Mouse (Mus musculus) telencephalon, adult 2 months (tissue): ENCODE measurements at regions not wholly inside any gene's neighbourhood (a gene's known extent, or its start where the extent isn't known, plus 50 kb on each side); places are given as distances from the start of the nearest gene placed in this dataset.

Experiments
- DNase-seq: peaks from one replicate; pipeline ENCODE4 v3.0.0-alpha.2; 2011; ENCODE audit warnings: low read depth, low spot score

DNA sequence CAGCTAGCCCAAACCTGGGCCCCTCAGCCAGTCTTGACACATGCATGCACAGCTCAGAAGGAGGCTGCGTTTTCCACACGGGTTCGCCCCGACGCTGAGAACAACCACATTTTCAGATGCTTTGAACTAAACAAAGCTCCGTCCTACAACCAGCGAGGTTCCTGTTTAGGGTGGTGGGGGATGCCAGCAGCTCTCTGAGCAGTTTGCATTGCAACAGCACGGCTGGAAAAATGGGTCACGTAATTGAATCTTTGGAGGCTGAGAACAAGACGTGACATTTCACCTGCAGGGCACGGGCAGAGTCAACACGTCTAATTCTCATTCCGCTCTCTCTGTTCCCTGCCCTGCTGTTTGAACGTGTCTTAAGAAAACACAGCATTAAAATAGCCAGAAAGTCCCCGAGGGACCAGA is 119.2 kb downstream of the Syk start:
- DNase-seq, result no peak

DNA sequence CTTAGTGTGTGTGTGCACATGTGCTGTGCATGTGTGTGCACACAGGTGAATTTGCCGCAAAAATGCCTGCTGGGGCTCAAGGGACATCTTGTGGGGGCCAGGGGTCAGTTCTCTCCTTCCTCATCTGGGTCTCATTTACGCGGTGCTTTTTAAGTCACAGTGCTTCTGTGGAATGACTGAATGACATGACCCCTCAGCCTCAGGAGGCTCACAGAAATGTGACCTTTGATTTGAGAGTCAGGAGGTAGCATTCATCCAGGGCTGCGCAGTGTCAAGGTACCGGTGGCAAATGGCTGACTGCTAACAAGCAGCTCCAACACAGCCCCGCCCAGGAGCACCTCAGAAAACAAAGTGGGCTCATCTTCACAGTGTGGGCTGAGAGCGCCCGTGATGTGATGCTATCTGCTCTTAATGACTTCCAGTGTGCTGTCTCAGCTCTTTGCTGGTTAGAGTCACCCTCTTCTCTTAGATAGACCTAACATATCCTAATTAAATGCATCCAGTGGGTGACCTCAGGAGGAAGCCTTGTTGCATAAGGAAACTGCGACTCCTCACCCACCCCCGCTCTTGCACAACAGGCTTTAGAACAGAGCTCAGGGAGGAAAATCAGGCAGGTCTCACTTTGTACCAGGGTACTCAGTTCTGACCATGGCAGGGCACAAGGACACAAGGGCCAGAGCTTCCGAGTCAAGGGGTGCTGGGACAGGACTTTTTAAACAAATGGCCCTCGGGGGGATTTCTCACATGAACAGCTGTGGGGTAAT is 120.6 kb downstream of the Syk start:
- no peak for DNase-seq

DNA sequence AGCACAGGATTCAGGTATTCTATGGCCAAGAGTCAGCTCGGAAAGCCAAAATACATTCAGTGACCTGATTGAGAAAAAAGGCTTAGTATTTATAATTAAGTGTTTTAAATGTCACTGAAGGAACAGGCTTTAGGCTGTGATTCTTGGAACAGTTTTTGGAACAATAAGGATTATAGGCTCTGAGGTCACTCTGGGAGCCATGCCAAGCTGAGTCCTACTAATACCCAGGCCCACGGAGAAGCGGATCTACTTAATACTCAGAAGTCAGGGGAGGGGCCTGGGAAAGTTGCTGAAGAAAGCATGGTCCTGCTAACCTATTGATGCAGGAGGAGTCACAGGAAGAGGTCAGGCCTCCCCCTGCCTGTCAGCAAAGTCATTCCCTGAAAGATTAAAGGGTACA is 121.7 kb downstream of the Syk start:
- no peak for DNase-seq

DNA sequence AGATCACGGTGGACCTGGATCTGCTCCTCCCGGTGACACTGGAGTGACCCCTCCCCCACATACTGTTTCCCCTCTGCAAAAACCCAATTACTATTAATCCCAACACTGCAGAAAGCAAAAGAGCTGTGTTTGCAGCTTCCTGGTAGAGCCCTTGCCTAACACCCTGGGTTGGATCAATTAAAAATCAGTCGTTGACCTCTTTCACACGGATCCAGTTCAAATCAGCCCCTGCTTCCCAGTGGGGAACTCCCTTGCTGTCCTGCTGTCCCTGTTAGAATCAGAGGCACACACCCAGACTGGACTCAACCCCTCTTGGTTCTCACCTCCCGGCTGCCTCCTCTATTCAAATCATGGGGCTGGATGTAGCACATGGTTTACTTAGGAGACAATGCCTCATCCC is 126.6 kb downstream of the Syk start:
- DNase-seq, result no peak

DNA sequence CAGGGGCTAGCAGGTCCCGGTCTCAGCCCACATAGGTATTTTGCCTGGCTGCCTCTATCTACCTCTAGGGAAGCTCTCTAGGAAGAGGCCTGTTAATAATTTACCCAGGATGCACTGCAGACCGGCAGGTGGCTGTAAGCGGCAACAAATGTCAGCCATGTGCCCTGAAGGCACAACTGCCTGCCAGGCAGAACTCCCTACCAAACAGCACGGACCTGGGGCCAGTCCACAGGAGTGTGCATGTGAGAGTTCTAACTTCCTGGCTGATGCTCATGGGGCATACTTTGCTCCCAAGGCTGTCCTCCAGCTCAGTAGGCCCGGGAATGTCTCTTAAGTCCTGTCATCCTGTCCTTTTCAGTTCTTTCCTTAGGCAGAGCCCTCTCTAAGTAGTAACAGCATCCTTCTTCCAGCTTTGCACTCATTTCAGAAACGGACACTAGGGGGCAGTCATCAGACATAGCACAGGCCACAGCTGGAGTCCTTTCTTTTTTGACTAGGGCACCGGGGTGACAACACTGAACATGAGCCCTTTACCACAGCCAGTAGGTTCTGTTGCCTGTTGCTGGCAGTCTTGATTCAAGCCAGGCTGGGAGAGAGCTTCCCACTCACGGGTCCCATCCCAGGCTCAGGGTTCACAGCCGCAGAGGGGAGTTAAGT is 128.9 kb downstream of the Syk start:
- peak; percentile 54 for DNase-seq

DNA sequence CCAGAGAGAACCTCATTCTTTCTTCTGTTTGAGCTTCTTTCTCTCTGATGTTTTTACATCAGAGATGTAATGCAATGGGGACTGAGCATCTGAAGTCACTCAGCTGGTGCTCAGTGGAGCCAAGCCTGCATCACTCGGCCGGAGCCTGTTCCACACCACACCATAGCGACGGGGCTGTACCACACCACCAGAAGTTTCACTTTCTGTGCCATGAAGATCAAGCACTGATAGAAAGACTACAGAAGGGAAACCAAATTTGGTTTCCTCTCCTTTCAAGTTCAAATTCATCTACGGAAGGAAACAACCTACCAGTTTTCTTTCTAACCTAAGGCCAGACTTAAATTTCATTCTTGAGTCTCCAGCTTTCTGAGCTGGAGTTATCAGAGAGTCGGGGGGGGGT is 138.5 kb downstream of the Syk start:
- no peak for DNase-seq

DNA sequence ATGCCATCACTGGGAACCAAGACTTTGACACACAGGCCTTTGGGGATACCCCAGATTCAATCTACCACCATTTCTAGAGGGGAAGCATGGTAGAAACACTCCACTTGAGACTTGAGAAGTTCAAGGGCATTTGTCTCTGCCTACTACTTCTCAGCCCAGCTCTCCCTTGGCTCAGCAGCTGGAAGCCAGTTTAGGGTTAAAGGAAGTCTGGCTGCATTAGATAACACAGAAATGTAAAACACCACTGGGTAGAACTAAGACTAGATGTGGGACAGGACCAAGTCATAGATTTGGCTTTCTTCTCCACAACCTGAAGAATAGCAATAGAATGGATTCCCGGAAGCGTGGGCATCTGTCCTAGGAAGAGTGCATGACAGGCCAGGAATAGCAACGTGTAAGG is 139.7 kb downstream of the Syk start:
- DNase-seq, result no peak

DNA sequence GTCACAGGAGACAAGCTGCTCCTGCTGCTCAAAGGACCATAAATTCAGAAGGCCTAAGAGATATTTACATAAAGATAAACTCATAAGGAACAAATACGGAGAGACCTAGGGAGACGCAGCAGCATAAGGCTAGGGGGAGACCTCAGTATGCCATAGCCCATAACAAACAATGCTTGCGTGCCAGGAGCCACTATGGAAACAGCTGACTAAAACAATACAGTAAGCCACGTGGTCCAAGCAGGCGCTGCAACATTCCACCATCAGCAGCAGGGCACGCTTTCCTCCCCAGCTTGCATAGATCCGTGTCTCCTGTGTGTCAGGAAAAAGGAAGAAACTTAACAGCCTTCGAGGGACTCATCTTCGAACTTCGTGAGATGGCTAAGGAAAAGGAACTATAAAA is 143.1 kb downstream of the Syk start:
- no peak for DNase-seq

DNA sequence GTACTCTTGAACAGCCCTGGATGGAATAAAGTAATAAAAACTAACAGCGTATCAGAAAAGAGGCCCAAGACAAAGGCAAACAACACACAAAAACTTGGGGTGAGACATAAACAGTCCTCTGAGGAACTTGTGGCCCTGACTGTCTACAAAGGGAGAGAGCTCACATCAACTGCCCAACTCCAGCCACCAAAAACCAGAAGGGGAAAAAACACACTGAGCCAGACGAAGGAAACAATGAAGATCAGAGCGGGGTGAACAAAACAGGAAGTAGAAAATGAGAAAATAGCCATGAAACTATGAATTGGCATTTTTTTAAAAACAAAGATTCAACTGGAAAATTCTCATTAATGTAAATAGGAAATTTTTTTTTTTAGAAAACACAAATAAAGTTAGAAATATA is 143.6 kb downstream of the Syk start:
- no peak for DNase-seq

DNA sequence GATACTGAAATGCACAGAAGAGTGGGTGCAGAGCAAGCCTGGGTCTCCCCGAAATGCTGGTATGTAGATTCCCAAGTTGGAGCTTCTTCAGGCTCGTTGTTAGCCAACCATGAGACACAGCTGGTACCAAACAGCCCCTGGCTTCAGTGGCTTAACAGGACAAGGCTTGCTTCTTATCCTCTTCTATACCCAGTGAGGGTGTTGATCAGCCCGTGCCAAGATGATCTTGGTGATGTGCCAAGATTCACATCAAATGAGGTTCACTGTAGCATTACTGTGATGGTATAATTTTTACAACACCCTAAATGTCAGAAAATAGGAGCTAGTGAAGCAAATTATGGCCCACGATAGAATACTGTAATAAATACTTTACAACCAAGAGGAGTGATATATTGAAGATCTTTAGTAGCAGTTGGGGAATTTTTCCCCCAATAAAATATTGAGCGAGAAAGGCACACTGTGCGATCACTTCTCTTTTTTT is 152.5 kb downstream of the Syk start:
- DNase-seq, result no peak

DNA sequence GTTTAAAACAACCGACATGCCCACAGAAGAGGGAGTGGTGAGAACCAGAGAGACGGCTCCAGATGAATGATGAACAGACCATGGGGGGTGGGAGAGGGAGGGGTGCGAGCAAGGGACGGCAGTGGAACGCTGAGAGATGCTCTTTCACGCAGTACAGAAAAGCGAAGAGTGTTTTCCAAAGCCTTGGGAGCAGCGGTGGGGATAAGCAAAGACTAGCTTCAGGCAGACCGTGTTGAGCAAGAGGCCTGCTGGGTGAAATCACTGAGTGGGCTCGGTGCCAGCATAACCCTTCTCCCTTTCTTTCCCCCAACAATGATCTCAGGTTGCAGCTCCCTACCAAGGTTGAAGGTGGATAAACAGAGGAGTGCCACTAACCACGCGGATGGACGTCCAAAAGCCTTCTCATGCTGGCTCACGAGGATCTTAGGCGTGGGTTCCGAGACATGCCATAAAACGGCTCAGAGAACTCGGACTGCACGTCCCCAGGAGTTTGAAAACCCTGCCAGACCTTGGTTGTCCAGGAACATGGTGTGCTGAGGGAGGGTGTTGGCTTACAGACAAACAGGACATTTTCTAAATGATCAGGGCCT is 153.1 kb downstream of the Syk start:
- DNase-seq, result no peak

DNA sequence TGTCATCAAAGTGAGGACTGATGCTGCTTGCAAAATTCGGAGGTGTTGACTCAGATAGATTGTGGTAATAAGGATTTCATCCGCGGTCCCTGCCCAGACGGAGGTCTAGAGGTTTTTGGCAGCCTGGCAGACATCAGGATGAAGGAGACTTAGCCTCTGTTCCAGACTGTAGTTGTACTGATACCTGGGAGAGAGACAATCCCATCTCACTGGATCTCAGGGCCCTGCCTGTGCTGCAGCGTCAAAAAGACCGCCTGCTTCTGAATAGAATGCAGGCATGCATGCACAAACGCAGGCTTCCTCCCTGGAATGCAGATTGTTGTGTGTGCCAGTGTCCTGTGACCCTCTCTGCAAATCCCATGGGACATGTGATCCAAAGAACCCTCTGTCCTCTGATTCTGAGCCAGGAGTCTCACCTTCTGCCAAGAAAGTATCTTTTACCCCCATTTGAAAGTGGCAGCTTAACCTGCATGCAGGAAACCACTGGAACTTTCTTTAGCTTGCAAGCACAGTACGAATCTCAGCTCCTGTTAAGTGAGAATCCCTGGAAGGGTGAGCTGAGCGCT is 155.2 kb downstream of the Syk start:
- no peak for DNase-seq

DNA sequence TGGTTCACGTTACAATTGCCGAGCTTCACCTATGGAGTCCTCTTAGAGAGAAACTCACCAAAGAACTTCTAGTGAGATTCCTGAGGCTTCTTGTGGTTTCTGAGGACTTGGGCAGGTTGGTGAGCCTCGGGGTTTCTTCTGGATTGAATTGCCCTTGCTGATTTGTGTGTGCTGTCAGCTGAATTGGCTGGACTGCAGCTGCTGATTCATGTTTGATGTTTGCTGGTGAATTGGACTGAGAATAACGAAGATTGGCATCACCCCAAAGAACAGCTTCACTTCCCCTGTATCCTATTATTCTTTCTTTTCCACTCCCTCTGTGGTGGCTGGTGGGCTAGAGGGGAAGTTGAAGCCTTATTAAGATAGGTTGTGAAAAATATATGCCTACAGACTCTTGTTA is 158.4 kb downstream of the Syk start:
- DNase-seq, result no peak

DNA sequence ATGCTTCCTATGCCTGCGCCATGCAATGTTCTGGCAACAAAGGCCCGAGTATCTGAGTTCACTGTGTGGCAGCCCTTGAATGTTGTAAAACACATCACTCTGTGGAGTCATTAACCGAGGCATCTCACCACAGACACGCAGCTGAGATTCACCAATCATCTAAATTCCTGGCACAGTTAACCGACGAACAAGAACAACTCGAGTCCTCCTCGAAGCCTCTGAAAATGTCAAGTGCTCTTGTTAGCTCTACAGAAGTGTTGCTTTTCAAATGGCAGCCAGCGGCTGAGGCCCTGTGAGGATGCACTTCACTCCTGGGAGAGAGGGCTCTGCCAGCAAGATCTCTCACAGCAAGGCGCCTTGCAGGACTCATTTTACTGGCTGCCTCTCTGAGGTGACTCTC is 173.0 kb downstream of the Syk start:
- peak; percentile 24 for DNase-seq

DNA sequence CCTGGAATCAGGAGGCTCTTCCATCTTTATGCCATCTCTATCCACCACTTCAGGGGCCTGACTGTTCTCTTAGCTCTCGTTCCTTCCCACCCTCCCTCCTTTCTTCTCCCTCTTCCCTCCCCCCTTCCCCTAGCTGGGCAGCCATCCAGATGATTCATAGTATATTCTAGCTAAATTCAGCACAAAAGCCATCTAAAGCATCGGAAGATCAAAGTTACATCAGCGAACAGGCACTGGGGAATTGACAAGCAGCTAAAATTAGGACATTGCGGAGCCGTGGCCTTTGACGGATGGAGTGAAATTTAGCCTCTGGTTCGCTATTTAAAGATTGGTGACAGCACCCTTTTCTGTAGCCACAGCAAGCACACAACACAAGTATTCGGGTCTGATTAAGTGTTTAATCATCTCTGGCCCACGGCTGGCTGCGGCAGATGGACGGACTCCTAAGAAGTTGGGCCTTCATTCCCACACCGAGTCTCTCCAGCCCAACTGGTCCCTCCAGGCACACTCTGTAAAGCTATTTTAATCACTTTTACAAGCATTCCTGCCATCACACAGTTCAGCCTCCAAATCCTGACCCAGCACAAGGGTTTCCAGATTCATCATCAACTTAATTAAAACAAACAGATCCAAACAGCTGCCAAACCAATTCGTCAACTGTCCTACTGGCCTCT is 163.8 kb downstream of the Auh start:
- DNase-seq, result peak; percentile 72

DNA sequence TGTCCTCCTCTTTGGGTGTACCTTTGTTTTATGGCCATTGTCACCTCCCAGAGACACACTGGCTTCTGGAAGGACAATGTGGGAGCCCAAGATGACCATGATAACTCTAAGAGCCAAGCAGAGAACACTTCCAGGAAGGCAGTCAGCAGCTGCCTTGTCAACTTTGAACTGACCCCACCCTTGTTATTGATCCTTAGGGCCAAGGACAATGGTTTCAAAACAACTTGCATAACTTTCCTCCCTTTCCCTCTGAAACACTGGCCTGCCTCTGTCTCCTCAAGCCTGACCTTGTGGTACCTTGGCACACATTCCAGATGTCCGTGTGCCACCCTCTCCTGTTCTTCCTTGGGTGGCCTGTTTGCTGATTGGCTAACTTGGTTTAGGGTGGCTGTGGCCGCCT is 163.2 kb downstream of the Auh start:
- DNase-seq, result no peak

DNA sequence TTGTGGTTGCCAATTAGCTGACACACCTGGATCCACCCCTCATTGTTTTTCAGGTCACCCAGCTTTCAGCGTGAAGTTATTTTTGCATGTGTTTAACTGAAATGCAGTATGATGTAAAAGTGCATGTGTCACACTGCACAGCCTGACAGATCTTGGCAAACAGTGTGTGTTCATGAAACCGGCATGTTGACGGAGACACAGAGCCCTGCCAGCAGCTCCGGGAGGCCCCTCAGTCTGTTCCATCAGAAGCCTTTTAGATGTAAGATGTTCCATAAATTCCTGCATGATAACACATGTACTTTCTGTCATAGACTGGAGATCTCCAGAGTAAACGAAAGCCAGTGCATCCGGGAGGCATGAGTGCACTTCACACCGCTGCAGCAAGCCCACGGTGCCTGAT is 159.5 kb downstream of the Auh start:
- DNase-seq, result no peak

DNA sequence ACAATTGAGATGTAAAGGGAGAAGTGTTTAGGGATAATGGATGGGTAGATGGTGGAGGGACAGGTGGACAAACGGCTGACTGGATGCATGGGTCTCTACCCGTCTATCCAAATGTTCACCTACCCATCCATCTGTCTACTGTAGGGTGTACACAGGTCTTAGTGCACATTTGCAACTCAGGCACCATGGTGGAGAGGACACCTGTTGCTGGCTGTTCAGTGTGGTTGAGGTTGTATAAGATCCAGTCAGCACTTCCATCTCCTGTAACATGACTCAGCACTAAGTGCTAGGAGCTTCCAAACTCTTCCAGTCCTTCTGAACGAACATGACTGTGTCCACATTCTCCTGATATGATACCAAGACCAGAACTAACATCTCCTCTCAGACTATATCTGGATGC is 158.0 kb downstream of the Auh start:
- DNase-seq, result no peak

DNA sequence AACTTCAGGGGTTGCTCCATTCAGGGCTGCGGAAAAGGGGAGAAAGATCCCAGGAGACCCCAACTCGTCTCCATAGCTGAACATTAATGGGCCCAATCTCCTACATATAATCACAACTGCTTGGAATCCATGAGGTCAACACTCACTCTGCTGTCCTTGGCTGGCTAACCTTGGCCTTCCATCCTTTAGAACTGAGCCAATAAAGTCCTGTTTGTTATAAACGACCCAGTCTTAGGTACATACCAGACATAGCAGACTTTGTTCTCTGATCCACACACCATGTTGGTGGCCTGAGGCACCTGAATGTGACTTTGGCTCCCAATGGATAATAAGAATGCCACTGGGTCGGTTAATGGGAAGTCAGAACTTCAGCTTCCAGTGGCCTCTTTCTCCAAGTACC is 157.4 kb downstream of the Auh start:
- no peak for DNase-seq

DNA sequence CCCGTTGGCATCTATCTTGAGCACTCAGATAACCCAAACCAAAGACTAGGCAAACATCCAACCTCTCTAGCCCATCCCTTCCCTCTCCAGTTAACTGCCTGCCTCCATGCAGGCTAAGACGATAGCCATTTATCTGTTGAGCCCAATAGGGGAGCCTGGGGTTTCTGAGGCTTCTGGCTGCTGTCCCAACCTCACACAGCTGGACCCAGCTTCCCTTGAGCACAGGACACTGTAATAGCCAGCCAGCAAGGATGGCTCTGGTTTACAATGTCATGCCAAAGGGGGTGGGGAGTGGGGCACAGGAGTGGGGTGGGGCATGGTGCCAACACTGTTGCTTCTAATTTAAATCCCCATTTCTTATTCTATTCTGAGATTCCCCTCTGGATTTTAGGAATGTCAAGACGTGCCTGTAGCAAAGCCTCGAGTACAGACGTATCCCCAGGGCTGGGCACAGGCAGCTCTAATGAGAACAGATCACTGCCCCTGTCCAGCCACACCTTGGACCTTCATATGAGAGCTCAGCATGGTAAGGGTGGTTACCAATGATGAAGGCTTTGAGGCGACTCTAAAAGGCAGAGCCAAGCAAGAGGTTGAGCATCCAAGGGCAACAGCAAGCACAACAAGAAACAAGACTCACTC is 152.0 kb downstream of the Auh start:
- DNase-seq, result no peak

DNA sequence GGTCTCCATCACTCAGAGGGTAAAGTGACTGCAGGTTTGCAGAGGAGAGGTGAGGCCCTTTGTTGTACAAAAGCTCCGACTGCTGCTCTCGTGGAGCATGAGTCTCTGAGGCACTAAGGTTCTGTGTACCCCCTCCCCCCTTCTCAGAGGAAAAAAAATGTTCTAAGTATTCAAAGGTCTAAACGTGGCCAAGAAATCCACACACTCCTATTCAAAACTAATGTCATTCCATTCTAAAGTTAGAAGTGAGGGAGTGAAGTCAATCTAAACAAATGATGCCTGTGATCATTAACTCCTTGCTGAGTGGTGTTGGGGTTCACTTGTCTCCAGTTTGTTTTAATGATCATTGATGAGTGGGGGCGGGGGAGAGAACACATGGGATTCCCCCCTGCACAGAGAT is 150.6 kb downstream of the Auh start:
- no peak for DNase-seq
